Mouse (Mus musculus): ENCODE measurements around the gene Fam120c.

The Fam120c gene

DNA sequence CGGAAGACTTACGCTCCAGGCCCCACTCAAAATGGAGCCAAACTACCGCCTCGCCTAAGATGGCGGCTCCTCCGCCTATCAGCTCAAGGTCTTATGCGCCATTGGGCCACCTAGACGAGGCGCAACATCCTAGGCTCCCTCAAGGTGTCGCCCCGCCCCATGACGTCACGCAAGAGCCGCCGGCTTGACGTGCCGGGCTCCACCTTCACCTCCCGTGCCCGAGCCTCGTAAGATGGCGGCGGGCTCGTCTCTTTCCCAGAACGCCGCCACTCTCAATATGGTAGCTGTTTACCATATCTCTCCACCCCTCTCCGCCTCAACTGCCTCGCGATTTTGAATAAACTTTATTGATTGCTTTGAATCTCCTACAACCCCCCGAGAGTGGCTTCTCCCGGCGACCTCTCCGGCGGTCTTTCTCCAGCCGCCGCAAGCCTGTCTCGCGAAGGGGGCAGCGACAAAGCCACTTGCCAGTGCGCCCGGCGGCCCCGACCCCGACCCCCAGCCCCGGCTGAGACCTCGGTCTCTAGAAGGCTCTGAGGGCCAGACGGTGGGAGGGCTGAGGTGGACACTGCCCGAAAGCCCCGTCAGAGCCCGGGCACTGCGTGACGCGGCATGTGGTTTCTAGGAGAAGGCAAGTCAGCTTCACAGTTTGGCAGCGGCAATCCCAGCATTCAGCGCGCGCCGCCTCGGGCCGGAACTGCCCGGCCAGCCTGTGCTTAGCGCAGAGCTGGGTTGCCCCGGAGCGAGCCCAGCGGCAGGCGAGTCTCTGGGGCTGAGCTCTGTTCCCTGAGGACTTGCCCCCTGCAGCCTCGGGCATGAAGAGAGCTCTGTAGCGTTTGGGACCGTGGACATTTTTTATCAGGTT lies 176.7 kb downstream of the Fam120c start, which contains the start of gene Phf8:
Phf8 (plus strand) TSS at position 215 of the 865 bp plus-strand sequence.
- DNase-seq (ENCODE audit: low spot score) = peak; percentile 85

Measured in ovary, postnatal 14 days (tissue).